Mouse (Mus musculus): ENCODE data around the gene Xpnpep3.

DNA sequence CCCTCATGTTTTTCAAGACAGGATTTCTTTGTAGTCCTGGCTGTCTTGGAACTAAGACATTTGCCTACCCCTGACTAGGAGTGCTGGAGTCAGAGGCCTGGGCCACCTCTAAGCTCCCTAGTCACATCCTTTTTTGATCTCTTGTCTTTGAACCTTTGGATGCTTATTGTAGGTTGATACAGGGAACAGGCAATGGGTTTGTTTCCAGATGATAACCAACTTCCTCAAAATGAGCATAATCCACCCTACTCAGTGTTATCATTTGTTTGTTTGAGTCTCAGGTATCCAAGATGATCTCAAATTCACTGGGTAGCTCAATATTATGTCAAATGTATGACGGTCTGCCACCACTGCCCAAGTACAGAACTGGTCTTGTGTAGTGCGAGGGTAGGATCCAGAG is 104.1 kb downstream of the Xpnpep3 start:
- TF ChIP-seq CTCF (conservative IDR thresholded peaks at IDR 0.05; ENCODE audit: insufficient read depth, insufficient read length, low read depth, low read length) (no peak), POLR2A (IDR thresholded peaks at IDR 0.05; ENCODE audit: low read depth, low read length) (no peak)

All from kidney, adult 2 months (tissue).